Mouse (Mus musculus): ENCODE results near the gene Asic2. TPM values are rescaled to one million over a fixed set of nuclear protein-coding genes. Genes with fewer than 3 reads are reported as not detected.
A peak's percentile ranks its signal among the peaks of the same experiment; 100 is the strongest.

Gene Asic2
- polyA plus RNA-seq, 1 experiment from 2014 or later, result 7.7 TPM

DNA sequence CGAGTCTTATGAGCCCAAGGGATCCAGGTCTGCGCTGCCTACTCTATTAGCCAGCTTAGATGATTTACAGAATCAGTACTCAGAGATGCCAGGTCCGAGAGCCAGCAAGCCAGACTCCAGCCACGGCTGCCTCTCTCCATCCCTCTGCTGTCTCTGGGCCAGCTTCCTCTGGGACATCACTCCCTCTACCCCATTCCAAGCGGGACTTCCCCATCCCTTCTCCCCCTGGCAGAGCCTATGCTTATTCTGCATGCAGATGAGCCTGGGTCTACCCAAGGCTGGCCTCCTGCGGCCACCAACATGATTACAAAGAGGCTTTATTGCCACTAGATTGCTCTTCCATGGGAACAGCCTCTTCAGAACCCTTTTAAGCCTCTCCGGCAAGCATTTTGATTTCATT lies 850.2 kb downstream of the Asic2 start:
- H3K27ac ChIP-seq, result 0 out of 2 replicates have a peak overlapping the region, but pooled peaks have one; percentile 18
- no peaks in the 10 kb centered on the region for H3K9me3 ChIP-seq
- H3K4me1 ChIP-seq (replicated peaks), result peaks cover 32% of the 10 kb centered on the region
- no peak overlapping the region for H3K9ac ChIP-seq
- no peaks in the 10 kb centered on the region for H3K36me3 ChIP-seq
- H3K4me2 ChIP-seq, result no peak overlapping the region
- 38% methylated on average over 7 of the region's 7 CpGs for WGBS
- no peaks in the 10 kb centered on the region for H3K27me3 ChIP-seq
- H3K4me3 ChIP-seq, result no peak overlapping the region
- no peak for ATAC-seq (ENCODE audit: low FRiP score)

DNA sequence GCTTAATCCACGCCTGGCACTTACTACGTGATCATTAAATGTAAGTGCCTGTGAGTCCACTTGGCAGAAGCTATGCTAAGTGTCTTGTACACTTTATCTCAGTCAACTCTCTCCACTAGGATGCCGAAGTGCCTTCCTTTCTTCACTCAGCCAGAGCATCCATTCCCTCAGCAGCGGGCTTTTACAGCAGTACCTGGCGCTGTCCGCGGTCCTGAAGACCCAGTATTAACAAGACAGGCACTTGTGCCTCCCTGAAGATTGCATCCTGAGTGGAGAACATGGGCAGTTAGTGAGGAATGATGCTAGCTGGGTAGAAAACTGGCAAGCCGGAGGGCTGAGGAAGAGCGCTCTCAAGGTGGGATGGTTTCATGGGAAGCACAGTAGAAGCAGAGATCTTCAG lies 852.6 kb downstream of the Asic2 start:
- H3K4me3 ChIP-seq, result no peak overlapping the region
- H3K9ac ChIP-seq, result no peak overlapping the region
- H3K36me3 ChIP-seq, result no peaks in the 10 kb centered on the region
- H3K27me3 ChIP-seq, result no peaks in the 10 kb centered on the region
- no peaks in the 10 kb centered on the region for H3K9me3 ChIP-seq
- 48% methylated on average over 9 of the region's 9 CpGs for WGBS
- no peak overlapping the region for H3K27ac ChIP-seq
- peaks cover 19% of the 10 kb centered on the region for H3K4me1 ChIP-seq (replicated peaks)
- no peak overlapping the region for H3K4me2 ChIP-seq
- no peak for ATAC-seq (ENCODE audit: low FRiP score)

DNA sequence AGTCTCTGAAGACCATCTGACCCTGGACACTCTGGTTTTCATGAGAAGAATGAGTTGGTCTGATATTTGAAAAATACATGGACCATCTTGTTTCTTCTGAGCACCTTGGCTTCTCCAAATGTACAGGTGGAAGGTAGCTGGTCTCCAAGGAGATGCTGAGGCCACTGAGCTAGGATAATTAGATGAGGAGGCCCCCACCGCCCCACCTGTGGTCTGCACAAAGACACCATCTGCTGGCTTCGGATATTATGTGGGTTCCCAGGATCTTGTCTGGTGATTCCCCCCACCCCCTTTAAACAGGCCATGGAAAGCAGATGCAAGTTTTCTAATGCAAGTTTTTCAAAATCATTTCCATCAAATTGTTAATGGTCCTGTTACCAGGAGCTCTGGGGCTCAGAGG lies 856.6 kb downstream of the Asic2 start:
- Histone ChIP-seq H3K4me1 (replicated peaks) (peaks cover 10% of the 10 kb centered on the region), H3K9ac (no peak overlapping the region), H3K4me3 (no peak overlapping the region), H3K4me2 (no peak overlapping the region), H3K9me3 (no peaks in the 10 kb centered on the region), H3K27me3 (no peaks in the 10 kb centered on the region), H3K27ac (no peak overlapping the region), H3K36me3 (no peaks in the 10 kb centered on the region)
- no peak for ATAC-seq (ENCODE audit: low FRiP score)
- 60% methylated on average over 2 of the region's 2 CpGs for WGBS

DNA sequence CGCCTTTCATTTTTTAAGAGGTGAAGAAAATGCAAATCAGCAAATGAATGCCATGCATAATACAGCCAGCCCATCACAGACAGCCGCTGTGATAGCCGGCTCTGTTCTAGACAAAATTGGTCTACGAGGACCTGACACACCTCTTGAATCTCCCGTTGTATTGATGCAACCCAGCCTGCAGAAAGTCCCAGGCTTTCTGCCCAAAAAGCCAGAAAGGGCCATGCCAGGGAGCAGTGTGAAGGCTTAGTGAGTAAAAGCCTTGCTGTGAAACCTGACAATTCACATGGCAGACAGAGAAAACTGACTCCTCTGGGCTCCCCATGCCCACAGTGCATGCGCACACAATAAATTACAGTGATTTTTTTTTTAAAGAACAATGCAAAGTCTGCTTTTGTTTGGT lies 858.2 kb downstream of the Asic2 start:
- H3K9me3 ChIP-seq, result no peaks in the 10 kb centered on the region
- H3K27me3 ChIP-seq, result no peaks in the 10 kb centered on the region
- no peak for ATAC-seq (ENCODE audit: low FRiP score)
- 59% methylated on average over 6 of the region's 6 CpGs for WGBS
- no peak overlapping the region for H3K4me2 ChIP-seq
- no peak overlapping the region for H3K9ac ChIP-seq
- peak overlapping the region; percentile 30; the same call in 1 of the 2 replicates for H3K27ac ChIP-seq
- no peaks in the 10 kb centered on the region for H3K36me3 ChIP-seq
- H3K4me3 ChIP-seq, result no peak overlapping the region
- peaks cover 10% of the 10 kb centered on the region for H3K4me1 ChIP-seq (replicated peaks)

DNA sequence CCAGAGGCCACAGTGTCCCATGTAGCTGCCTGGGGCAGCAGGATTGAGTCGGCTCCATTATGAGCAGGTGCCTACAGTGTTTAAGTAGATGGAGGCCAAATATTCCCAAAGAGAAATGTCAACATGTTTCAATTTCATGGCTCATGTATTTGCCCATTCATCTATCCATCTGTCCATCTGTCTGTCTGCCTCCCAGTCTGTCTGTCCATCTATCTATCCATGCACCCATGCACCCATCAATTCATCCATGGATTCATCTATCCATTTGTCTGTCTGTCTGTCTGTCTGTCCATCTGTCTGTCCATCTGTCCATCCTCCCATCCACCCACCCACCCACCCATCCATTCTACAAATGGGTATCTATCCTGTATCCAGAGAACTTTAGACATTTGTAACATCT lies 861.3 kb downstream of the Asic2 start:
- H3K4me3 ChIP-seq, result no peak overlapping the region
- no peak for ATAC-seq (ENCODE audit: low FRiP score)
- WGBS, result 73% methylated on average over 1 of the region's 1 CpGs

DNA sequence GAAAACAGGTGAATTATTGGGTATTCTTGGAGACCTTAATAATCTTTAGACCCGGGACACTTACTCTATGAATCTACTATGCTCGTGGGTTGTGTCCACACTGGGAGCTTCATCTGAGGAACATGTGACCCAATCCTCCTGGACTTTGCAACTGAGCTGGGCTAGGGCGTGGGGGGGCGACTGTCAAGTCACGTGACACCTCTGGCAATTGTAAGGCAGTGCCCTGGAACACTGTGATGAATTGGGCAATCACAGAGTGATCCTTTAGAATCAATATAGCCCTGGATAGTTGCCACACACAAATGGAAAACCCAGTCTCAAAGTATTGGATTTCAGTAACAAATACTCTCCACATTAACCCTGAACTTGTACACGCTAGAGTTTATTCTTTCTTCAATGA lies 867.4 kb downstream of the Asic2 start:
- H3K9ac ChIP-seq, result no peak overlapping the region
- no peak for ATAC-seq (ENCODE audit: low FRiP score)
- H3K4me1 ChIP-seq (replicated peaks), result peaks cover 13% of the 10 kb centered on the region
- no peak overlapping the region for H3K4me3 ChIP-seq
- WGBS, result 79% methylated on average over 6 of the region's 6 CpGs
- no peak overlapping the region for H3K4me2 ChIP-seq
- no peak overlapping the region for H3K27ac ChIP-seq
- no peaks in the 10 kb centered on the region for H3K27me3 ChIP-seq
- no peaks in the 10 kb centered on the region for H3K9me3 ChIP-seq
- H3K36me3 ChIP-seq, result no peaks in the 10 kb centered on the region

More for the DNA sequence above, 861.3 kb downstream of the Asic2 start:
- Histone ChIP-seq H3K27me3 (no peaks in the 10 kb centered on the region), H3K4me1 (replicated peaks) (peaks cover 13% of the 10 kb centered on the region), H3K4me2 (no peak overlapping the region), H3K27ac (no peak overlapping the region), H3K36me3 (no peaks in the 10 kb centered on the region), H3K9ac (no peak overlapping the region), H3K9me3 (no peaks in the 10 kb centered on the region)

DNA sequence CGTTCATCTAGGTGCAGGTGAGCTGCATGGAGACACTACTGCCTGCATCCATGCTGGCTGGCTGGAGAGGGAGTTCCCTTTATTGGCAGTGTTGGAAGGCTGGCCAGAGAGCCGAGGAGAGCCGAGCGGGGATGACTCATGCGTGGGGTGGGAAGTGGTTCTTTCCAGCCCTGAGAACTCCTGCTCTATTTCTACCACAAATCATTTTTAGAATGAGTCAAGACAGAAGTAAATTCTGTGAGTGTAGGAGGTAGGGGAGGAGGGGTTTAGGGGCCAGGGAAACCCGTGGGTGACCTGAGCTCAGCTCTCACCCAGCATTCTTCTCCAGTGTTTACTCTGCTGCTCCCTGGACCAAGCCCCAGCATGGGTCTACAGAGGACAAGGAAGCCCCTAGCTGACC lies 872.2 kb downstream of the Asic2 start:
- no peak for ATAC-seq (ENCODE audit: low FRiP score)
- no peak overlapping the region for H3K4me3 ChIP-seq
- H3K9ac ChIP-seq, result no peak overlapping the region
- H3K36me3 ChIP-seq, result no peaks in the 10 kb centered on the region
- no peaks in the 10 kb centered on the region for H3K27me3 ChIP-seq
- H3K4me2 ChIP-seq, result no peak overlapping the region
- no peaks in the 10 kb centered on the region for H3K9me3 ChIP-seq
- 76% methylated on average over 6 of the region's 6 CpGs for WGBS
- H3K4me1 ChIP-seq (replicated peaks), result peaks cover 6% of the 10 kb centered on the region; the same call in 1 of the 2 replicates
- H3K27ac ChIP-seq, result no peak overlapping the region

DNA sequence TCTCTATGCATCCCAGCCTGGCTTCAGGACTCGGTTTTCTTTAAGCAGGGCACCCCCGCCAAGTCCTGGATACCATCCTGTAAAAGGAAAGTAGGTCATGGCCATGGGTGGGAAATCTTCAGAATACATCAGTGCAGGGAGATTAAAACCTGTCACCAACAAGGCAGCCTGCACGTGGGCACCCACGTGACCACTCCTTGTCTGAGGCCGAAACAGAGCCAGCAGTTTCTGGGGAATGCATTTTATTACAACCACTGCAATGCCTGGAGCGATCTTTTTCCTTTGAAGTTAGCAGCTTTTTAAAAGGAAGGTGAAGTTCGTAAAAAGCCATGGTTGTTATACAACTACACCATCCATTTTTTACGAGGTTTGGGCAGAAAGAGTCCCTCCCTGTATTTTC lies 873.7 kb downstream of the Asic2 start:
- no peak overlapping the region for H3K9ac ChIP-seq
- WGBS, result 85% methylated on average over 8 of the region's 8 CpGs
- H3K27ac ChIP-seq, result no peak overlapping the region
- peaks cover 6% of the 10 kb centered on the region; the same call in 1 of the 2 replicates for H3K4me1 ChIP-seq (replicated peaks)
- ATAC-seq (ENCODE audit: low FRiP score), result no peak
- H3K9me3 ChIP-seq, result no peaks in the 10 kb centered on the region
- H3K27me3 ChIP-seq, result no peaks in the 10 kb centered on the region
- H3K4me3 ChIP-seq, result no peak overlapping the region
- no peak overlapping the region for H3K4me2 ChIP-seq
- no peaks in the 10 kb centered on the region for H3K36me3 ChIP-seq

DNA sequence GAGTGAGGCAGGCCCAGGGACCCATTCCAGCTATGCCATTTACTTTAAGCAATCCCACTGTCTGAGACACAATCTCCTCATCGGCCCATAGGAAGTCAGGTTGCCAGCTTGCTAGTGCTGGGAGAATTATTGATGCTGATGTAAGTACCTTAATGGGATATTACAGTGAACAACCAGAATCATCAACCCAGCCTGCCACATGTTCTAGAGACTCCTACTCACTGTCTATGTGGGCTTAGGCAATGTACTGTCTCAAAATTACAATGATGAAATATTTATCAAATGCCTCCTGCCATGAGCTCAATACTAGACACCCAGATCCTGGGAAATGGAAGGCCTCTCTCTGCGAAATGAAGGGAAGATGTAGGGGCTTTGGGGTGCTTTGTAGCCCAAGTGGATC lies 876.1 kb downstream of the Asic2 start:
- 80% methylated on average over 2 of the region's 2 CpGs for WGBS
- ATAC-seq (ENCODE audit: low FRiP score), result no peak

DNA sequence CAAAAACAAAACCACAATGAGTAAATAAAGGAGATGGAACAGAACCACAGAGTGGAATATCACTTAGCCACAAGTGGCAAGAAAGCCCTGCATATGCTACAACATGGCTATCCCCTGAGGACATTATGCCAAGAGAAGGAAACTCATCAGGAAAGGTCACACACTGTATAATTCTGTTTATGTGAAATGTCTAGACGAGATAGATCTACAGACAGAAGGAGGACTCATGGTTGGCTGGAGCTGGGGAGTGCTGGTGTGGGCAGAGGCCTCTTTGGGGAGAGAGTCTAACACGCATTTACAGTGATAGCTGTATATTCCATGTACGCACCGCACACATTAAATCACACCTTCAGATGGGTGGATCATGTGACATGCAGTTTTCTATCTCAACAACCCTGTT lies 884.4 kb downstream of the Asic2 start:
- ATAC-seq (ENCODE audit: low FRiP score), result no peak
- H3K27me3 ChIP-seq, result no peaks in the 10 kb centered on the region
- H3K9me3 ChIP-seq, result no peaks in the 10 kb centered on the region
- no peak overlapping the region for H3K27ac ChIP-seq
- peaks cover 11% of the 10 kb centered on the region for H3K4me1 ChIP-seq (replicated peaks)
- no peak overlapping the region for H3K9ac ChIP-seq
- 79% methylated on average over 4 of the region's 4 CpGs for WGBS
- H3K4me3 ChIP-seq, result no peak overlapping the region
- H3K36me3 ChIP-seq, result no peaks in the 10 kb centered on the region
- H3K4me2 ChIP-seq, result no peak overlapping the region

More for the DNA sequence above, 876.1 kb downstream of the Asic2 start:
- H3K9me3 ChIP-seq, result no peaks in the 10 kb centered on the region
- H3K9ac ChIP-seq, result no peak overlapping the region
- H3K4me2 ChIP-seq, result no peak overlapping the region
- no peaks in the 10 kb centered on the region for H3K36me3 ChIP-seq
- no peaks in the 10 kb centered on the region for H3K27me3 ChIP-seq
- no peak overlapping the region for H3K27ac ChIP-seq
- H3K4me3 ChIP-seq, result no peak overlapping the region
- no peaks in the 10 kb centered on the region for H3K4me1 ChIP-seq (replicated peaks)

DNA sequence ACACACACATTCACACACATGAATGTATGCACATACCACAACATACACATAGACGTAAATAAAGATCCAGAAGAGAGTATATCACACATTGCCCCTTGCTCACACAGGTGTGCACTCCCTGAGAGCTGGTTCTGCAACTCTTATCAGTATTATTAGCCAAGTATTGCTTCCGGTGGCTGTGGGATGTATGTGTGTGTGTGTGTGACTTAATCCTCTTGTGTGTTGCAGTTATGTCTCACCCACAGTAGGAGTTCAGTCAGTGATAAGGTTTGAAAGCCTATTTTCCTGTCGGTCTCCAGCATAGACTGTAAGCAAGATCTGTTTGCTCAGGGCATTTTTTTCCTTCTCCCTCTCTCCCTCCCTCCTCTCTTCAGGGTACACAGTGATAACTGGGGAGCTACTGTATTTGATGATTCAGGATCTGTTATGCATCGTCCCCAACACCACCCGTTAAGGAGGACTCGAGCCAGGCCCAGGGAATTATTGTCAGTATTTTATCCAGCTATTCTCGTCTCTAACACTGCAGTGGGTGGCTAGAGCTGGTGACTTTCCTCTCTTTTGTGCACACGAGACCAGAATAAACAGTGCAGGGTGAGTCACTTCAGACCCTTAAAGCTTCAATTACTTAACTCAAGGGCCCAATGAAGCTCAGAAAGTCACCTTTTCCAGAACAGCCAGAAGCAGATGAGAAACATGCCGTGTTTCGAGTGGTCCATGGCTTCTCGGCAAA lies 888.0 kb downstream of the Asic2 start:
- 77% methylated on average over 11 of the region's 11 CpGs for WGBS

DNA sequence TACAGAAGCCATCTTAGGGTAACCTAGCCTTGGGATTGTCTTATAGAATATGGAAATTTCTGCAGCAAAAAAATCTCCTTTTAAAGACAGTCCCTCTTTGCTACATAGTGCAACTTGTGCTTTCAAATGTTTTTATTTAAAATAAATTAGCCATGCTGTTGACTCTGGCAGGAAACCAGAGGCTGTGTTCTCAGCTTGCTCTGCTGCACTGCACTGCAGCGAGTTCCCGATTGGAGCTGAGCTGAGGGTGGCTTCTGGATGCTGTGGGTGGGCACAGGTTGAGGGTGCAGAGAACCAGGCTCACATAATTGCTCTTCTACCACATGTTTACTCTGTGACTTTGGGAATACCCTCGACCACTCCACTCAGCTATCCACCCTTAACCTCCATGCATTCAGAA lies 889.0 kb downstream of the Asic2 start:
- 79% methylated on average over 3 of the region's 3 CpGs for WGBS
- Histone ChIP-seq H3K4me3 (no peak overlapping the region), H3K27ac (no peak overlapping the region), H3K4me2 (no peak overlapping the region), H3K4me1 (replicated peaks) (peaks cover 8% of the 10 kb centered on the region), H3K9ac (no peak overlapping the region), H3K36me3 (no peaks in the 10 kb centered on the region), H3K9me3 (no peaks in the 10 kb centered on the region), H3K27me3 (no peaks in the 10 kb centered on the region)
- no peak for ATAC-seq (ENCODE audit: low FRiP score)

More for the DNA sequence above, 888.0 kb downstream of the Asic2 start:
- H3K9me3 ChIP-seq, result no peaks in the 10 kb centered on the region
- ATAC-seq (ENCODE audit: low FRiP score), result no peak
- no peak overlapping the region for H3K4me2 ChIP-seq
- no peaks in the 10 kb centered on the region for H3K27me3 ChIP-seq
- H3K27ac ChIP-seq, result no peak overlapping the region
- no peaks in the 10 kb centered on the region for H3K36me3 ChIP-seq
- H3K4me1 ChIP-seq (replicated peaks), result peaks cover 12% of the 10 kb centered on the region
- no peak overlapping the region for H3K4me3 ChIP-seq
- no peak overlapping the region for H3K9ac ChIP-seq

DNA sequence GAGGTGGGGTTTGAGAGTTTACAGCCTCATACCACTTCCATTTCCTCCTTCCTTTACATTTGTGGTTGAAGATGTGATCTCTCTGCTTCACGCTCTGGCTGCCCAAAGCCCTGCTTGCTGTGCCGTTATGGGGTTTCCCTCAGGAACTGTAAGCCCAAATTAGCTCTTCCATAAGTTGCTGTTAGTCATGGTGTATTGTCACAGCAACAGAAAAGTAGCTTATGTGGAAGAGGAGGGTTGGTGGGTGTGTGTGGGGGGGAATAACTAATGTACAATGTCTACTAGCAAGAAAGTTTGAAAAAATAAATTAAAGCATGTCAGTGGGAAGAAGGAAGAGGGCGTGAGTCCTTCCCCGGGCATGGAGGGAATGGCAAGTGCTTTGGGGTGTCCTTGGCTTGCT lies 896.4 kb downstream of the Asic2 start:
- H3K27me3 ChIP-seq, result no peaks in the 10 kb centered on the region
- no peak overlapping the region for H3K4me3 ChIP-seq
- WGBS, result 87% methylated on average over 4 of the region's 4 CpGs
- ATAC-seq (ENCODE audit: low FRiP score), result no peak
- H3K4me1 ChIP-seq (replicated peaks), result no peaks in the 10 kb centered on the region
- no peaks in the 10 kb centered on the region for H3K36me3 ChIP-seq
- H3K4me2 ChIP-seq, result no peak overlapping the region
- H3K9me3 ChIP-seq, result no peaks in the 10 kb centered on the region
- no peak overlapping the region for H3K27ac ChIP-seq
- H3K9ac ChIP-seq, result no peak overlapping the region
